Mouse (Mus musculus): Measurements from ENCODE around the gene Cbx5. TPM values are rescaled to one million over a fixed set of nuclear protein-coding genes. Genes with fewer than 3 reads are reported as not detected.
"Not testable (repeated sequence)": the region's sequence is repeated elsewhere in the genome, so short reads cannot be mapped to it uniquely, and the experiment has no call there.

Gene Cbx5
- polyA plus RNA-seq, 1 experiment from 2014 or later, result 26.8 TPM

DNA sequence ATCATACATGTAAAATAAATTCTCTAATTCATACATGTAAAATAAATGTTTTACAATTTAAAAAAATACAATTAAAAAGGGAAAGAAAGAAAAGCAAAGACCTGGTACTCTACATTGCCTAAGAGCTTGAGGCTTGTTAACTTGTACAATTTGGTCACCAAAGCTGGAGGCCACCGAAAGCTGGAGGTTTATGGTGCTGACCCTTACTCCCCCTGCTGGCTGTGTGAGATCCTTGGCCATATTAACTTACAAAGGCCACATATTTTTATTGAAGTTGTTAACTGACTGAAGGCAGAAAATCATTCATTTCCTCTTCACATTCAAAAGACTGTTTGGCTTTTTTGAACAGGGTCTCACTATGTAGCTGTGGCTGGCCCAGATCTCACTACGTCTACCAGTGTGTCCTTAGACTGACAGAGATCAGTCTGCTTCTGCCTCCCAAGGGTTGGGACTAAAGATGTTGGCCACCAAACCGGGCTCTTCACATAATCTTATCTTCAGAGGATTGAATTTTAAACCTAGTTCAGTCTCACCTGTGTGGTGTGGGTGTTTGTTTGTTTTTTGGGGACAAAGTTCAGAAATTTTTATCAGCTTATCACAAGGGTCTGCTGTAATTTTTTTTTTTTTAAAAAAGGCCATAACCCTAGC is 41.3 kb upstream of the Cbx5 start:
- ATAC-seq (ENCODE audit: low FRiP score, low TSS enrichment), result peak; percentile 52
- Histone ChIP-seq H3K27ac (replicated peaks) (0 out of 2 replicates have a peak overlapping the region, but pooled peaks have one; percentile 13), H3K9me3 (ENCODE audit: control insufficient read depth, low read length) (no peaks in the 10 kb centered on the region), H3K27me3 (ENCODE audit: control insufficient read depth, insufficient read depth, low read length) (no peaks in the 10 kb centered on the region), H3K9ac (ENCODE audit: low read length) (no peak overlapping the region), H3K4me3 (ENCODE audit: low read depth, low read length) (no peak overlapping the region), H3K36me3 (ENCODE audit: control insufficient read depth, insufficient read depth, low read length) (no peaks in the 10 kb centered on the region; the same call in 1 of the 2 replicates), H3K4me2 (replicated peaks; ENCODE audit: low read depth) (no peak overlapping the region), H3K4me1 (replicated peaks; ENCODE audit: control insufficient read depth, insufficient read depth) (peaks cover 9% of the 10 kb centered on the region; the same call in 1 of the 2 replicates)
- TF ChIP-seq CTCF (IDR thresholded peaks at IDR 0.05; ENCODE audit: low read depth) (peak; percentile 82), EP300 (optimal IDR thresholded peaks at IDR 0.05) (no peak)
- 49% methylated on average over 3 of the region's 3 CpGs for WGBS
- DNase-seq (ENCODE audit: low spot score), result peak; percentile 65

DNA sequence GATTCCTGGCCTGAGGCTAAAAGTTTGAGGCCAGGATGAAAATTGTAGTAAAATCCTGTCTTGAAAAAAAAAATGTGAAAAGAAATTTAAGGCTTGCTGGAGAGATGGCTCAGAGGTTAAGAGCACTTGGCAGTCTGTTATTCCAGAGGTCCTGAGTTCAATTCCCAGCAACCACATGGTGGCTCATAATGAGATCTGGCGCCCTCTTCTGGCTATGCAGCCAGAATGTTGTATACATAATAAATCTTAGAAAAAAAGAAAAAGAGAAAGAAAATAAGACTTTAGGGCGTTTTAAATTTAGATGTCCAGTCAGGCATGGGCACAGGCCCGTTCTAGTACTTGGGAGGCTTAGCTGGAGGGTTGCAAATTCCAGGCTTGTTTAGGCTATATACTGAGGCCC is 40.1 kb upstream of the Cbx5 start:
- H3K4me1 ChIP-seq (replicated peaks; ENCODE audit: control insufficient read depth, insufficient read depth), result no peaks in the 10 kb centered on the region; the same call in 1 of the 2 replicates
- DNase-seq (ENCODE audit: low spot score) (peak; percentile 38), ATAC-seq (ENCODE audit: low FRiP score, low TSS enrichment) (no peak)

DNA sequence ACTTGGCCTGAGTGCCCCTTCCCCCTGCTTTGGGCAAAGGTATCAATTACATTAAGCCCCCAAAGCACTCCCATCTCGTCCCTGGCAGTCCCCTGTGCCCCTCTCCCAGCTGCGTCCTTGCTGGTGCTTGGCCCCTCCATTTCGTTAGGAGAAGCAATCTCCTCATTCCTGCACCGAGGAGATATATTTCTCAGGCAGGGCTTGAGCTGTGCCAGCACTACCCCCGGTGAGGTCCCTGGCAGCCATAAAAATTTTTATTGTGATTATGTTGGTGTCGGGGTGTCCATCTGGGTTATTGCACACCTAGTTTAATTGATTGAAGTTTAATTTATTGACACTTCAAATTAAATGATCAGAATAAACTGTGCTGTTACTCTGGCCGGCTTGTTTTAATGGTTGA is 38.3 kb upstream of the Cbx5 start:
- TF ChIP-seq EP300 (optimal IDR thresholded peaks at IDR 0.05) (no peak), CTCF (IDR thresholded peaks at IDR 0.05; ENCODE audit: low read depth) (no peak)
- ATAC-seq (ENCODE audit: low FRiP score, low TSS enrichment) (no peak), DNase-seq (ENCODE audit: low spot score) (no peak)
- Histone ChIP-seq H3K4me1 (replicated peaks; ENCODE audit: control insufficient read depth, insufficient read depth) (no peaks in the 10 kb centered on the region; the same call in 1 of the 2 replicates), H3K9ac (ENCODE audit: low read length) (no peak overlapping the region), H3K27ac (replicated peaks) (no peak overlapping the region), H3K4me2 (replicated peaks; ENCODE audit: low read depth) (no peak overlapping the region), H3K4me3 (ENCODE audit: low read depth, low read length) (no peak overlapping the region), H3K9me3 (ENCODE audit: control insufficient read depth, low read length) (no peaks in the 10 kb centered on the region), H3K27me3 (ENCODE audit: control insufficient read depth, insufficient read depth, low read length) (no peaks in the 10 kb centered on the region), H3K36me3 (ENCODE audit: control insufficient read depth, insufficient read depth, low read length) (no peaks in the 10 kb centered on the region; the same call in 1 of the 2 replicates)
- 70% methylated on average over 7 of the region's 7 CpGs for WGBS

More for the DNA sequence above, 40.1 kb upstream of the Cbx5 start:
- Histone ChIP-seq H3K27ac (replicated peaks) (no peak overlapping the region), H3K9me3 (ENCODE audit: control insufficient read depth, low read length) (no peaks in the 10 kb centered on the region), H3K27me3 (ENCODE audit: control insufficient read depth, insufficient read depth, low read length) (no peaks in the 10 kb centered on the region), H3K9ac (ENCODE audit: low read length) (no peak overlapping the region), H3K4me3 (ENCODE audit: low read depth, low read length) (no peak overlapping the region), H3K4me2 (replicated peaks; ENCODE audit: low read depth) (no peak overlapping the region), H3K36me3 (ENCODE audit: control insufficient read depth, insufficient read depth, low read length) (no peaks in the 10 kb centered on the region; the same call in 1 of the 2 replicates)
- TF ChIP-seq EP300 (optimal IDR thresholded peaks at IDR 0.05), result no peak
- peak; percentile 69 for TF ChIP-seq CTCF (IDR thresholded peaks at IDR 0.05; ENCODE audit: low read depth)
- 52% methylated on average over 3 of the region's 3 CpGs for WGBS

DNA sequence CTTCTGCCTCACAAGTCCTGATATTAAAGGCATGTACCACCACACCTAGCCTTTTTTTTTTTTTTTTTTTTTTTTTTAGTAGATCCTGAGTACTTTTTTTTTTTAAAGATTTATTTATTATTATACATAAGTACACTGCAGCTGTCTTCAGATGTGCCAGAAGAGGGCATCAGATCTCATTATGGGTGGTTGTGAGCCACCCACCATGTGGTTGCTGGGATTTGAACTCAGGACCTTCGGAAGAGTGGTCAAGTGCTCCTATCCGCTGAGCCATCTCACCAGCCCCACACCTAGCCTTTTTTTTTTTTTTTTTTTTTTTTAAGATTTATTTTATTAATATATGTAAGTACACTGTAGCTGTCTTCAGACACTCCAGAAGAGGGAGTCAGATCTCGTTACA is 36.3 kb upstream of the Cbx5 start:
- H3K4me3 ChIP-seq (ENCODE audit: low read depth, low read length); ATAC-seq (ENCODE audit: low FRiP score, low TSS enrichment); H3K27ac ChIP-seq (replicated peaks); H3K9ac ChIP-seq (ENCODE audit: low read length); H3K27me3 ChIP-seq (ENCODE audit: control insufficient read depth, insufficient read depth, low read length); H3K9me3 ChIP-seq (ENCODE audit: control insufficient read depth, low read length); H3K4me2 ChIP-seq (replicated peaks; ENCODE audit: low read depth); H3K4me1 ChIP-seq (replicated peaks; ENCODE audit: control insufficient read depth, insufficient read depth); H3K36me3 ChIP-seq (ENCODE audit: control insufficient read depth, insufficient read depth, low read length); DNase-seq (ENCODE audit: low spot score): not testable (repeated sequence)
- 95% methylated on average over 2 of the region's 3 CpGs for WGBS

DNA sequence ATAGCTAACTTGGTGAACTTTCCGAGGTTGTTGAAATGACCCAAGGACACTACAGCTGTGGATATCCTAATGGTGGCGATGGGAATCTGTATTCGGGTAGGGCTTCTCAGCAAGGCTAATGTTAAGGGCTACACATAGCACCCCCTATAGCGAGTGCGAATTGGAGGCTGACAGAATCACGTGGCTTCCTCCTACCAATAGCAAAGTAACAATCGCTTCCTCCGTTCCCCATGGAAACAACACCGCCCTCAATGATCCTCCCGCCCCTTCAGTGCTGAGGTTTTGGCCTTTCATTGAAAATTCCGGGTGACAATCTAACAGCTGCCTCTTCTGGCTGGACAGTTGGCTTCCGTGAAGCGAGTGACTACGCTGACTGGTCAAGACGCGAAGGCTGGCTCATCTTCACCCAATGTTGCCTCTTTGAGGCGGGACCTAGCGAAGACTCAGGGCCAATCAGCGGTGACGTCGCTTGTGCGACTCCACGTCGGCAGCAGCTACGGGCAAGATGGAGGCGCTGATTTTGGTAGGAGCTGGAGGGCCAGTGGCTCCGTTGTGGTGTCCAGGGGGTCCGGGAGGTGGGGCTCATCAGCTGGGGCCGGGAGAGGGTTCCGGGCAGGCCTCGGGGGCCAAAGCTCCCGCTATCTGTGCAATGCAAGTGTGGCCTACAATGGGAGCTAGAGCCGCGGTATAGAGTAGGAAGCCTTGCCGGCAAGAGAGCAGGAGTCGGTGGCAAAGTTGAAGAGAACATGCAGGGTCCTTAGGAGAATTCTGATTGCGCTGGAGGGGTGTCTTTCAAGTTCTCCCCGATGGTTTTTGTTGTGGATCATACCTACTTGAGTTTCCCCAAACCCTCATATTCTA is 33.0 kb upstream of the Cbx5 start, which contains the start of gene Copz1:
Copz1 (plus strand) TSS at position 296 of the 861 bp plus-strand sequence.
- H3K4me3 ChIP-seq (ENCODE audit: low read depth, low read length), result peak within 1 kb of the TSS; percentile 64
- peak within 1 kb of the TSS; percentile 61; the same call in 1 of the 2 replicates for H3K27ac ChIP-seq (replicated peaks)
- WGBS, result under 1% methylated on average over 38 of the region's 38 CpGs
- peak within 1 kb of the TSS; percentile 75 for H3K9ac ChIP-seq (ENCODE audit: low read length)
- H3K4me1 ChIP-seq (replicated peaks; ENCODE audit: control insufficient read depth, insufficient read depth), result no peaks in the 10 kb centered on the region
- H3K36me3 ChIP-seq (ENCODE audit: control insufficient read depth, insufficient read depth, low read length), result no peaks in the 10 kb centered on the region; the same call in 1 of the 2 replicates
- DNase-seq (ENCODE audit: low spot score) (peak; percentile 95), ATAC-seq (ENCODE audit: low FRiP score, low TSS enrichment) (peak; percentile 99)
- H3K4me2 ChIP-seq (replicated peaks; ENCODE audit: low read depth), result peak within 1 kb of the TSS; percentile 58
- H3K27me3 ChIP-seq (ENCODE audit: control insufficient read depth, insufficient read depth, low read length), result no peaks in the 10 kb centered on the region
- no peaks in the 10 kb centered on the region for H3K9me3 ChIP-seq (ENCODE audit: control insufficient read depth, low read length)
- TF ChIP-seq EP300 (optimal IDR thresholded peaks at IDR 0.05) (no peak), CTCF (IDR thresholded peaks at IDR 0.05; ENCODE audit: low read depth) (peak; percentile 62)

Measured in stomach, postnatal 0 days (tissue).